Mouse (Mus musculus) thymus, postnatal 0 days (tissue): ENCODE measurements at regions not wholly inside any gene's neighbourhood (a gene's known extent, or its start where the extent isn't known, plus 50 kb on each side); places are given as distances from the start of the nearest gene placed in this dataset.

Experiments used
- DNase-seq: peaks from one replicate; pipeline ENCODE4 v3.0.0-alpha.2; 2015; ENCODE audit warnings: low spot score

DNA sequence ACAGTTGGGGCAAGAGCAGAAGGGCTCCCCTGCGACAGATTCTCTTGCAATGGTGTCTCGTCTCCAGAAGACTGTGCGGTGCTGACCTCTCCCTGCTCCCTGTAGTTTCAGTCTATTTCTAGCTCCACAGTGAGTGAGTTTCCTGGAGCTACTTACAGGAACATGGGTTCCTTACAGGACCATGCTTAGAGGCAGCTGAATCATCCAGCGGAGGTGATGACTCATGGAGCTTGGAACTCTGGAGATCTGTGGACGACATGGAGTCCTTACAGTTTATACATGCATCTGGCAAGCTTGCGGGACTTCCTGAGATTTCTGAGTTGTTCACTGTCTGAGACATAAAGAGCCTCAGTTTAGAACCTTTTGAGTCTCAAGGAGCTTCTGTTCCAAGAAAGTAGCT lies 50.0 kb upstream of the Nt5e start:
- DNase-seq: no peak
